ENCODE assay signal across 9 mouse cellular contexts in the genomic region with DNA sequence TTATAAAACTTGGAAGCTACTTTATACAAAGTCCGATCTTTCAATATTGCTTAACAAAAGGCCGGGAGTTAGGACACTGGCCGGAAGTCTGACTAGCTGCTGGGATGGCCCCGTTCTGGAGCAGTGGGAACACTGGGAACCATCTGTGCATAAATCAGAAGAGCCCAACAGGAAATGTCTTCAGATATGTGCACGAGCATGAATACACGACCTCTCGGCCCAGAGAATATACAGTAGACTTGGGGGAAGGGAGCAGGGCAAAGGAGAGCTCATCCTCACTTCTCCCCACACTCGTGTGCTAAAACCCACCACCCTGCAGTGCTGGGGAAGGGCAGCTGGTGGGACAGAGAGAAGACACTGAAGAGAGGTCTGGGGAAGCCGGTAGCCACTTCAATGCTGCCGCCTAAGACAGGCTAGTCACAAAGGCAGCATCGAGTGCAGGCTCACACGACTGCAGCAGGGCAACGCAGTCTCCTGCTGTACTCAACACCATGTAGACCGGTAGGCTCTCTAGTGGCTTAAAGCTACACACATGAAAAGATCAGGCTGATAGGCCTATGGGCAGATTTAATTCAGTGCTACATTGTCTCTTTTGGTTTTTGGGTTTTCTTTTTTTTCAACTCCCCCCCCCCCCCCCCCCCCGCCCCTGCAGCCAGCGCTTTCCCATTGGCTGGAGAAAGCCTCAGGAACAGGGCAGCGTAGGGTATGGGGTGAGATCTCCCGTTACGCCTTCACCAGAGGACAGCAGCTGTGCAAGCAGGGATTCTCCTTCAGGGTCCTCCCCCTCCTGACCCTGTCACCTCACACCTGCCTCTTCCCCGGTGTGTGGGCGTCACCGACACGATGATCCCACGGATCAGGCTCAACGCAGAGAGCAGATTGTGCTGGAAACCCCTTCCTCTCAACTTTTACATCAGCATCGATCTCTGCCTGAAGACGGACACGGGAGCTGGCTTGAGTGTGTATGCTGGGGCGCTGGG. TPM values are rescaled to one million over a fixed set of nuclear protein-coding genes. Genes with fewer than 3 reads are reported as not detected.
DNase-seq lines count a peak whose midpoint lies in the region; ATAC-seq lines count a peak whose summit lies in the region.
"Had no signal": no experiment of that assay in that cellular context is flagged by ENCODE, and none has a peak within 500 bp of the region (broad histone marks: within the 10 kb centered on the region; RNA-seq: fewer than 3 reads in every experiment).

No protein-coding gene starts in this region.

- no peak; the same call in 1 of the 2 replicates for ATAC-seq in midbrain, embryonic 15.5 days (replicated peaks)
- ATAC-seq in megakaryocyte-erythroid progenitor cell, adult 5-6 weeks (replicated peaks; ENCODE audit: low FRiP score, low TSS enrichment, poor library complexity, severe bottlenecking), result no peak

- peak; percentile 51 for DNase-seq in retina, postnatal 1 day
- no peak for DNase-seq in retina, embryonic 14.5 days (ENCODE audit: low spot score)
- DNase-seq in heart, postnatal 14 days, result peak; percentile 38 to 44
- DNase-seq in limb, embryonic 10.5 days (ENCODE audit: low spot score), result peak; percentile 59
- DNase-seq in right cerebral cortex, adult 2 months (ENCODE audit: low spot score in 2 of 2), result no peak
- no peak for DNase-seq in B cell, adult 2 months

- no peak overlapping the region for H3K9ac ChIP-seq in midbrain, embryonic 15.5 days

- H3K4me2 ChIP-seq in midbrain, embryonic 15.5 days, result peak overlapping the region; percentile 14

- 28% methylated on average over 29 of the region's 29 CpGs for WGBS in limb, embryonic 10.5 days
- 35% methylated on average over 28 of the region's 29 CpGs for WGBS in midbrain, embryonic 15.5 days

- H3K36me3 ChIP-seq in limb, embryonic 10.5 days, result peaks cover 36% of the 10 kb centered on the region
- peaks cover 15% of the 10 kb centered on the region for H3K36me3 ChIP-seq in midbrain, embryonic 15.5 days (replicated peaks)

- H3K27me3 ChIP-seq in limb, embryonic 10.5 days (ENCODE audit: low read depth, poor library complexity, severe bottlenecking), result 0 out of 2 replicates have a peak, but pooled peaks cover 9% of the 10 kb centered on the region
- H3K27me3 ChIP-seq in midbrain, embryonic 15.5 days (replicated peaks), result no peaks in the 10 kb centered on the region

- H3K27ac ChIP-seq in limb, embryonic 10.5 days, result peak overlapping the region; percentile 46
- H3K27ac ChIP-seq in midbrain, embryonic 15.5 days, result no peak overlapping the region; the same call in 1 of the 2 replicates

- H3K4me1 ChIP-seq in limb, embryonic 10.5 days, result peaks cover 24% of the 10 kb centered on the region
- H3K4me1 ChIP-seq in midbrain, embryonic 15.5 days, result peaks cover 7% of the 10 kb centered on the region

- no peaks in the 10 kb centered on the region for H3K9me3 ChIP-seq in limb, embryonic 10.5 days (replicated peaks)
- no peaks in the 10 kb centered on the region for H3K9me3 ChIP-seq in midbrain, embryonic 15.5 days
- H3K9me3 ChIP-seq: G1E had no signal

- intact Hi-C loops in heart, postnatal 14 days (cut with DNase I), result no loop called here

- peak overlapping the region; percentile 41 for H3K4me3 ChIP-seq in limb, embryonic 10.5 days
- no peak overlapping the region for H3K4me3 ChIP-seq in midbrain, embryonic 15.5 days

RNA-seq across cellular contexts. Expression of a gene that starts 52.1 kb away (rescaled TPM):
- 1 to 10 TPM; 3.2 to 4.2 TPM for total RNA-seq in heart, postnatal 14 days (2021)
- polyA plus RNA-seq in limb, embryonic 10.5 days (2016; fragmentation: Nextera tagmentation; extraction: Ambion mirVana), result 54.5 and 58.2 TPM in 2 replicates
- polyA plus RNA-seq in midbrain, embryonic 15.5 days (2015; fragmentation: Nextera tagmentation; extraction: Ambion mirVana), result 9.4 and 10.1 TPM in 2 replicates
- 110 and 139 TPM in 2 replicates for total RNA-seq in megakaryocyte-erythroid progenitor cell, adult 5-6 weeks (2014; fragmentation: Nextera tagmentation)
- 72.4 and 78.2 TPM in 2 replicates for total RNA-seq in megakaryocyte-erythroid progenitor cell, adult 5-6 weeks (2017)

Comparison
In these comparisons a context has a peak if more than half of its experiments do, and no peak if none do; other contexts are left out.
1. DNase-seq: peak in retina, postnatal 1 day (single experiment), heart, postnatal 14 days (2 of 2) and limb, embryonic 10.5 days (single experiment); none in retina, embryonic 14.5 days (single experiment), right cerebral cortex, adult 2 months (0 of 2) and B cell, adult 2 months (0 of 2).
2. RNA of a gene that starts 52.1 kb away (total RNA-seq): 72.4 to 139 TPM in megakaryocyte-erythroid progenitor cell, adult 5-6 weeks; 3.2 to 4.2 TPM in heart, postnatal 14 days; every median in the first group is over 10 times any median in the second.